Mouse (Mus musculus): ENCODE data around the gene Kcnj10. TPM values are rescaled to one million over a fixed set of nuclear protein-coding genes. Genes with fewer than 3 reads are reported as not detected.

Kcnj10 gene
- total and polyA plus RNA-seq, 2 experiments, result 0.34 to 0.37 TPM

DNA sequence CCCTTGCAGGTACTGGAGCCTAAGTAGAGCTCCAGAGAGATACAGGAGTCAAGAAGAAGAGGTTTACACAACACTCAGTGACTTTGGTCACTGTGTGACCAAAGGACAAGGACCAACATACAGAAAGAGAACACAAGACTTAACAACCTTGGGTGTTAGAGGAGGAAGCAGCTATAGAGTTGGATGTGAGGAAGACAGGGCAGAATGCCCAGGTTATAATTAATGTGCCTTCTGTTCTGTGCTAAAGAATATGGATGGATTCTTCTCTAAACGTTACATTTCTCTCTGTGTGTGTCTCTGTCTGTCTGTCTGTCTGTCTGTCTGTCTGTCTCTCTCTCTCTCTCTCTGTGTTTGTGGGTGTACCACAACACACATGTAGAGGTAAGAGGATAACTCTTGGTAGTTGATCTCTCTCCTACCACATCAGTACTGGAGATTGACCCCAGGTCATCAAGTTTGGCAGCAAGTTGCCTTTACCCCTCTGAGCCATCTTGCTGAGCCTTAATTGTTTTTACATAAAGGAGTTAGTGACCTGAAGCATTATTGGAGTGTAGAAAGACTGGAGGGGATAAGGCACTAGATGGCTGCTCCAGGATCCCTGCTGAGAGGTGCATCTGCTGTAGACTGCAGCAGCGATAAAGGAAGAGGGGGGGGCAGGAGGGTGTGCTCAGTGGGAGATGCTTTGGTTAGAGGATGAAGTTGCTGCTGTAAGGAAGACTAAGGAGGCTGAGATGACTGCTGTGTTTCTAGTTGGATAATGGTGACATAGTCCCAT lies 3.4 kb upstream of the Kcnj10 start:
- H3K36me3 ChIP-seq (ENCODE audit: control insufficient read depth, insufficient read depth, low read length), result no peaks in the 10 kb centered on the region
- H3K9ac ChIP-seq (ENCODE audit: low read depth, low read length), result no peak overlapping the region
- no peak for DNase-seq (ENCODE audit: extremely low read depth, low read depth, low spot score)
- H3K4me3 ChIP-seq (ENCODE audit: insufficient read depth, low read depth, low read length), result no peak overlapping the region
- no peak overlapping the region for H3K27ac ChIP-seq (replicated peaks; ENCODE audit: insufficient read depth, low read depth, low read length)
- TF ChIP-seq POLR2A (IDR thresholded peaks at IDR 0.05; ENCODE audit: extremely low read depth, insufficient read depth, low read length) (no peak), CTCF (IDR thresholded peaks at IDR 0.05; ENCODE audit: low read depth, low read length) (no peak)
- peaks cover 8% of the 10 kb centered on the region for H3K27me3 ChIP-seq (ENCODE audit: control insufficient read depth, insufficient read depth, low read length)
- WGBS, result 50% methylated on average over 2 of the region's 2 CpGs
- H3K79me2 ChIP-seq (ENCODE audit: control insufficient read depth, insufficient read depth, low read length), result no peaks in the 10 kb centered on the region
- no peaks in the 10 kb centered on the region for H3K4me1 ChIP-seq (ENCODE audit: control insufficient read depth, insufficient read depth, low read length)

DNA sequence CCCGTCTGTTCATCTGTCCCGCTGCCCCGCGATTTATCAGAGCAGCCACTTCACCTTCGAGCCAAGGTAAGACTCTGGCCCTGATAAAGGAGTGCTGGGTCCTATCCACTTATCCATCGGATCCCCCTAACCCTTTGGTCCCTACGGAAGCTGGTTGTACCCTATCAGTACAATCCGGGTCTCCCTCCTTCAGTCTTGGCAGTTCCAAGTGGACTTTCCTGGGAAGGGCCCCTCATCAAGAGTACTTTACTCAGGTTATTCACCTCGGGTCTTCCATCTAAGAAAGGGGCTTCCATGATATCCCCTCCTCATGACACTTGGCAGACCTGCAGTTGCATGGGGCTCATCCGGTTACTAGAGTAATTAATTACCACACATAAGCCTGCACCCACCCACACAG lies 376 bp downstream of the Kcnj10 start:
- H3K9ac ChIP-seq (ENCODE audit: low read depth, low read length), result no peak overlapping the region
- no peak for DNase-seq (ENCODE audit: extremely low read depth, low read depth, low spot score)
- H3K27ac ChIP-seq (replicated peaks; ENCODE audit: insufficient read depth, low read depth, low read length), result no peak overlapping the region
- no peaks in the 10 kb centered on the region for H3K36me3 ChIP-seq (ENCODE audit: control insufficient read depth, insufficient read depth, low read length)
- H3K27me3 ChIP-seq (ENCODE audit: control insufficient read depth, insufficient read depth, low read length), result peaks cover 8% of the 10 kb centered on the region
- WGBS, result 21% methylated on average over 10 of the region's 10 CpGs
- TF ChIP-seq CTCF (IDR thresholded peaks at IDR 0.05; ENCODE audit: low read depth, low read length) (no peak), POLR2A (IDR thresholded peaks at IDR 0.05; ENCODE audit: extremely low read depth, insufficient read depth, low read length) (no peak)
- H3K4me1 ChIP-seq (ENCODE audit: control insufficient read depth, insufficient read depth, low read length), result no peaks in the 10 kb centered on the region
- no peak overlapping the region for H3K4me3 ChIP-seq (ENCODE audit: insufficient read depth, low read depth, low read length)
- no peaks in the 10 kb centered on the region for H3K79me2 ChIP-seq (ENCODE audit: control insufficient read depth, insufficient read depth, low read length)

DNA sequence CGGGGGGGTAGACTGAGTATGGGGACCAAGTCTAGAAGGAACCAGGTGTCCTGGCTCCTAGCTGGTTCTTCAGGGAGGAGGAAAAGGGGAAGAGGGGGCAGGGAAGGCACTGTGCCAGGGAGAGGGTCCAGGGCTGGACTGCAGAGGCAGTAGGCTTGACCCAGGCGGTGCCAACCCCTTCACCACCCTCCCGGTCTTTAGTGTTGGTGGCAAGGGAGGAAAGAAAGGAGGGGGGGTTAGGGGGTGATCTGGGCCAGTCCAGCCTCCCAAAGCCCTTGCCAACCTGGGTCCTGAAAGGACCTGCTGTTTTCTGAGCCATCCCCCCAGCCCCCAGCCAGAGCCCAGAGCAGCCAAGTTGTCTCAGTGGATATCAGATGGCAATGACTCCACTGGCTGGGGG lies 1.7 kb downstream of the Kcnj10 start:
- DNase-seq (ENCODE audit: extremely low read depth, low read depth, low spot score), result no peak
- H3K4me1 ChIP-seq (ENCODE audit: control insufficient read depth, insufficient read depth, low read length), result no peaks in the 10 kb centered on the region
- H3K79me2 ChIP-seq (ENCODE audit: control insufficient read depth, insufficient read depth, low read length), result no peaks in the 10 kb centered on the region
- H3K4me3 ChIP-seq (ENCODE audit: insufficient read depth, low read depth, low read length), result no peak overlapping the region
- no peak overlapping the region for H3K27ac ChIP-seq (replicated peaks; ENCODE audit: insufficient read depth, low read depth, low read length)
- peaks cover 8% of the 10 kb centered on the region for H3K27me3 ChIP-seq (ENCODE audit: control insufficient read depth, insufficient read depth, low read length)
- WGBS, result 94% methylated on average over 3 of the region's 3 CpGs
- H3K36me3 ChIP-seq (ENCODE audit: control insufficient read depth, insufficient read depth, low read length), result no peaks in the 10 kb centered on the region
- TF ChIP-seq CTCF (IDR thresholded peaks at IDR 0.05; ENCODE audit: low read depth, low read length), result no peak
- no peak for TF ChIP-seq POLR2A (IDR thresholded peaks at IDR 0.05; ENCODE audit: extremely low read depth, insufficient read depth, low read length)
- no peak overlapping the region for H3K9ac ChIP-seq (ENCODE audit: low read depth, low read length)

DNA sequence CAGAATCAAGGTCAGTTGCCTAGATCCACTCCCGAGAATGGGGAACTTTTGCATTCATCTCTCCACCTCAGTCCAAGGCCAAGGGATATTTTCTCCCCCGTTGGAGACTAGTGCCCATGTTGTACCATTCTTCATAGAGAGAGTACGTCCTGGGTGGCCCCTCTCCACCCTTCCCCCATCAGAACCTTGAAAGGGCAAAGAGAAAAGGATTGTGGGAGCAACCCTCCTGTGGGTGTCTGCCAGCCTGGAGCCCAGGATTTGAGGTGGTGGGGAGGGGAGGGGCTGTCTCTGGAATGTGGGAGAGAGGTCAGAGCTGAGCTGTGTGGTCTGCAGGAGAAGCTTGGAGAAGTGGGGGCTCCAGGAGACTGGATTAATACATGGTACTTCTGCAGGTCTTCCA lies 2.9 kb downstream of the Kcnj10 start:
- no peak overlapping the region for H3K9ac ChIP-seq (ENCODE audit: low read depth, low read length)
- no peaks in the 10 kb centered on the region for H3K79me2 ChIP-seq (ENCODE audit: control insufficient read depth, insufficient read depth, low read length)
- no peak overlapping the region for H3K4me3 ChIP-seq (ENCODE audit: insufficient read depth, low read depth, low read length)
- WGBS, result 74% methylated on average over 3 of the region's 3 CpGs
- no peak for DNase-seq (ENCODE audit: extremely low read depth, low read depth, low spot score)
- H3K27me3 ChIP-seq (ENCODE audit: control insufficient read depth, insufficient read depth, low read length), result peaks cover 8% of the 10 kb centered on the region
- H3K36me3 ChIP-seq (ENCODE audit: control insufficient read depth, insufficient read depth, low read length), result no peaks in the 10 kb centered on the region
- no peaks in the 10 kb centered on the region for H3K4me1 ChIP-seq (ENCODE audit: control insufficient read depth, insufficient read depth, low read length)
- no peak for TF ChIP-seq CTCF (IDR thresholded peaks at IDR 0.05; ENCODE audit: low read depth, low read length)
- no peak for TF ChIP-seq POLR2A (IDR thresholded peaks at IDR 0.05; ENCODE audit: extremely low read depth, insufficient read depth, low read length)
- no peak overlapping the region for H3K27ac ChIP-seq (replicated peaks; ENCODE audit: insufficient read depth, low read depth, low read length)

DNA sequence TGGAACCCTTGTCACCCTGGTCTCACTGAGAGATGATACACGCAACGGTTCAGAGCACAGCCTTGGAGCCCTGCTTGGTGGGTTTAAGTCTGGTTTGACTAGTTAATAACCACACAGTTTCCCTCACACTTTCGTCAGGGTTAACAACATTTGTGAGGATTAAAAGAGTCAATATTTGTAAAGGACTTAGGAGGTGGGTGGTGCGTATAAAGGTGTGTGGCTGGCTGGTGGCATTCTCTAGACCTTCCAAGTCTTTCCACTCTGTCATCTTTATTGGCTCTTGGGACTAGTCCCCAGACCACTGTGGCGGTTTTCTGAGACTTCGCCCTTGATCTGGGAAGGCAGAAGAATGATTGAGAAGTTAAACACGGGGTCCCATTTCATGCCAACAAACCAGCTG lies 3.8 kb downstream of the Kcnj10 start:
- DNase-seq (ENCODE audit: extremely low read depth, low read depth, low spot score), result no peak
- Histone ChIP-seq H3K27me3 (ENCODE audit: control insufficient read depth, insufficient read depth, low read length) (peaks cover 8% of the 10 kb centered on the region), H3K27ac (replicated peaks; ENCODE audit: insufficient read depth, low read depth, low read length) (no peak overlapping the region), H3K4me1 (ENCODE audit: control insufficient read depth, insufficient read depth, low read length) (no peaks in the 10 kb centered on the region), H3K9ac (ENCODE audit: low read depth, low read length) (no peak overlapping the region), H3K36me3 (ENCODE audit: control insufficient read depth, insufficient read depth, low read length) (no peaks in the 10 kb centered on the region), H3K79me2 (ENCODE audit: control insufficient read depth, insufficient read depth, low read length) (no peaks in the 10 kb centered on the region), H3K4me3 (ENCODE audit: insufficient read depth, low read depth, low read length) (no peak overlapping the region)
- 56% methylated on average over 7 of the region's 7 CpGs for WGBS
- TF ChIP-seq POLR2A (IDR thresholded peaks at IDR 0.05; ENCODE audit: extremely low read depth, insufficient read depth, low read length) (no peak), CTCF (IDR thresholded peaks at IDR 0.05; ENCODE audit: low read depth, low read length) (no peak)

DNA sequence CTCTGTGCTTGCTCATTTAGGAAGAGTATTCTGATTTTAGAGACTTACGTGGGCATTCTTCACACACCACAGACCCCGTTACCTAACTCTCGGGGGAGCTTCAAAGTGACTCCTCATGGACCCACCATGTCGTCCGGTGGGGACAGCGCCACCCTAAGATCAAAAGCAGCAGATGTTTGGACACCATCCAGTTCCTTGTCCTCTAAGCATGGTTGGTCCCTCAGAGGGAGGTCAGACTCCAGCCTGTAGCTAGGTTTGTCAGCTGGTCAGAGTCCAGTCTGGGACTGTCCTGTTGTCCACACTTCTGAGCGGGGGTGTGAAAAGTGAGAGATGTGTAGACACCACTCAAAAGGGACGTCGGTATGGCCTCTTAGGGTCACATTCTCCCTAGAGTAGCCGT lies 5.7 kb downstream of the Kcnj10 start:
- Histone ChIP-seq H3K4me1 (ENCODE audit: control insufficient read depth, insufficient read depth, low read length) (no peaks in the 10 kb centered on the region), H3K36me3 (ENCODE audit: control insufficient read depth, insufficient read depth, low read length) (no peaks in the 10 kb centered on the region), H3K27ac (replicated peaks; ENCODE audit: insufficient read depth, low read depth, low read length) (peak overlapping the region; percentile 15; the same call in 1 of the 2 replicates), H3K9ac (ENCODE audit: low read depth, low read length) (no peak overlapping the region), H3K79me2 (ENCODE audit: control insufficient read depth, insufficient read depth, low read length) (no peaks in the 10 kb centered on the region), H3K4me3 (ENCODE audit: insufficient read depth, low read depth, low read length) (no peak overlapping the region), H3K27me3 (ENCODE audit: control insufficient read depth, insufficient read depth, low read length) (peaks cover 6% of the 10 kb centered on the region; the same call in 1 of the 2 replicates)
- no peak for TF ChIP-seq POLR2A (IDR thresholded peaks at IDR 0.05; ENCODE audit: extremely low read depth, insufficient read depth, low read length)
- no peak for TF ChIP-seq CTCF (IDR thresholded peaks at IDR 0.05; ENCODE audit: low read depth, low read length)
- no peak for DNase-seq (ENCODE audit: extremely low read depth, low read depth, low spot score)
- WGBS, result 37% methylated on average over 10 of the region's 10 CpGs
